Comparison of ENCODE assay signal across 8 mouse cellular contexts in the genomic region with DNA sequence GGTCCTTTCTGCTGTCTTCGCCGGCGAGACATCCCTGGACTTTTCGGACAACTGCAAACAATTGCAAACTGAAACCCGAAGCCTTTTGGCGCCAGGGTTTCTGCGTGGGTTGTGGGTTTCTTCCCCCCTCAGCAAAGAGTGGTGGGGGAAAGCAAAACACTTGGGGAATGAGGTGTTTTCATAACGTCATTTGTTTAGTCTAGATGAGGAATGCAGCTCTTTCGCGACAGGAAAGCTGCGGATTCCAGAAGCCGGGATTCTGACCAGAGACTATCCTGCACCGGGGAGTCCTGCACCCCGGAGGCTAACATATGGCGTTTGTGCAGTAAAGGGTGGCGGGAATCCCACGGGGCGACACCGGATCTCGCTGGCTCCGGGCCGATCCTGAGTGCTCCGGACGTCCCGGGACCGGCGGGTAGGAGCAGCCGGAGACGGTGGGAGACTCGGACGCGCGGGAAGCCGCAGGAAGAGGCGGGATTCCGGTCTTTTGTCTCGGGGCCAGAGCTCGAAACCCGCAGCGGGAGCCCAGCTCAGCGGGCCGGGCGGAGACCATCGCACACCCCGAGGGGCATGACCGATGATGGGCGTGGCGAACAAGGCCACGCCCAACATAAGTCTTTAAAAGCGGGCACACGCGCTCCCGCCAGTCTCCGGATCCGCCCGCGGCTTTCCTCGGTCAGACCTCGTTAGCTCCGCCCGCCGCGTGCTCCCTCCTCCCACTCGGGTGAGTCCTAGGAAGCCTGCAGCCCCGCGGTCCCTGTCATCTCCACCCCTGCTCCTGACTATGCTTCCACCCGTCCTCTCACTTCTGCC. TPM values are rescaled to one million over a fixed set of nuclear protein-coding genes. Genes with fewer than 3 reads are reported as not detected.
DNase-seq lines count a peak whose midpoint lies in the region; ATAC-seq and TF ChIP-seq lines count a peak whose summit lies in the region.

A gene (plus strand): TSS at position 259 of the 813 bp plus-strand sequence.

- no peak for TF ChIP-seq CTCF in brain, embryonic 14.5 days (IDR thresholded peaks at IDR 0.05; ENCODE audit: borderline replicate concordance, extremely low read depth, insufficient read depth, insufficient read length)
- no peak for TF ChIP-seq CTCF in liver, embryonic 14.5 days (IDR thresholded peaks at IDR 0.05; ENCODE audit: low read depth)
- TF ChIP-seq CTCF in stomach, postnatal 0 days (IDR thresholded peaks at IDR 0.05; ENCODE audit: low read depth), result no peak

- TF ChIP-seq POLR2A in brain, embryonic 14.5 days (IDR thresholded peaks at IDR 0.05; ENCODE audit: borderline replicate concordance, extremely low read depth, insufficient read depth, insufficient read length, poor library complexity, severe bottlenecking), result peak; percentile 85; the same call in 1 of the 2 replicates

- H3K9me3 ChIP-seq in erythroblast, embryonic 14.5 days (ENCODE audit: control insufficient read depth, low read length), result peaks cover 7% of the 10 kb centered on the region; the same call in 1 of the 2 replicates
- 0 out of 2 replicates have a peak, but pooled peaks cover 2% of the 10 kb centered on the region for H3K9me3 ChIP-seq in heart, embryonic 12.5 days (replicated peaks)
- peaks cover 3% of the 10 kb centered on the region; the same call in 1 of the 2 replicates for H3K9me3 ChIP-seq in kidney, embryonic 16.5 days (ENCODE audit: low read length)
- H3K9me3 ChIP-seq in liver, embryonic 14.5 days (ENCODE audit: control insufficient read depth, low read length), result no peaks in the 10 kb centered on the region
- no peaks in the 10 kb centered on the region for H3K9me3 ChIP-seq in stomach, postnatal 0 days (ENCODE audit: control insufficient read depth, low read length)

- H3K4me3 ChIP-seq in erythroblast, embryonic 14.5 days (replicated peaks), result peak within 1 kb of the TSS; percentile 61
- H3K4me3 ChIP-seq in heart, embryonic 12.5 days, result peak within 1 kb of the TSS; percentile 82
- peak within 1 kb of the TSS; percentile 62 for H3K4me3 ChIP-seq in kidney, embryonic 16.5 days (ENCODE audit: low read length)
- peak within 1 kb of the TSS; percentile 51 to 75 for H3K4me3 ChIP-seq in liver, embryonic 14.5 days (ENCODE audit: insufficient read depth in 1 of 2, low read depth in 2 of 2, low read length in 2 of 2)
- H3K4me3 ChIP-seq in stomach, postnatal 0 days (ENCODE audit: low read depth, low read length), result peak within 1 kb of the TSS; percentile 71

- WGBS in heart, embryonic 12.5 days, result under 1% methylated on average over 57 of the region's 67 CpGs
- under 1% methylated on average over 61 of the region's 67 CpGs for WGBS in kidney, embryonic 16.5 days
- WGBS in liver, embryonic 14.5 days (ENCODE audit: insufficient replicate concordance), result under 1% methylated on average over 67 of the region's 67 CpGs
- under 1% methylated on average over 63 of the region's 67 CpGs for WGBS in stomach, postnatal 0 days

- peaks cover 17% of the 10 kb centered on the region for H3K4me1 ChIP-seq in erythroblast, embryonic 14.5 days (ENCODE audit: control insufficient read depth)
- peaks cover 32% of the 10 kb centered on the region for H3K4me1 ChIP-seq in heart, embryonic 12.5 days (replicated peaks)
- H3K4me1 ChIP-seq in kidney, embryonic 16.5 days (ENCODE audit: insufficient read depth, low read length), result peaks cover 39% of the 10 kb centered on the region
- H3K4me1 ChIP-seq in liver, embryonic 14.5 days (replicated peaks; ENCODE audit: control insufficient read depth in 2 of 2, insufficient read depth in 2 of 2, low read length in 1 of 2), result peaks cover 2 to 12% of the 10 kb centered on the region in 2 experiments; a peak in 3 of 4 replicates
- H3K4me1 ChIP-seq in stomach, postnatal 0 days (replicated peaks; ENCODE audit: control insufficient read depth, insufficient read depth), result no peaks in the 10 kb centered on the region

- H3K27ac ChIP-seq in heart, embryonic 12.5 days (ENCODE audit: poor library complexity, severe bottlenecking), result peak within 1 kb of the TSS; percentile 97
- H3K27ac ChIP-seq in kidney, embryonic 16.5 days (ENCODE audit: low read length), result peak within 1 kb of the TSS; percentile 98
- H3K27ac ChIP-seq in liver, embryonic 14.5 days, result no peak within 1 kb of the TSS
- H3K27ac ChIP-seq in stomach, postnatal 0 days (replicated peaks), result peak within 1 kb of the TSS; percentile 96

- TF ChIP-seq EP300 in liver, embryonic 14.5 days (IDR thresholded peaks at IDR 0.05; ENCODE audit: low read depth), result no peak
- TF ChIP-seq EP300 in stomach, postnatal 0 days (optimal IDR thresholded peaks at IDR 0.05), result peak; percentile 75

- no peaks in the 10 kb centered on the region for H3K36me3 ChIP-seq in erythroblast, embryonic 14.5 days (ENCODE audit: control insufficient read depth)
- peaks cover 8% of the 10 kb centered on the region; the same call in 1 of the 2 replicates for H3K36me3 ChIP-seq in heart, embryonic 12.5 days
- no peaks in the 10 kb centered on the region for H3K36me3 ChIP-seq in kidney, embryonic 16.5 days (ENCODE audit: insufficient read depth, low read length)
- H3K36me3 ChIP-seq in liver, embryonic 14.5 days (replicated peaks; ENCODE audit: control insufficient read depth, insufficient read depth, low read depth), result no peaks in the 10 kb centered on the region
- H3K36me3 ChIP-seq in stomach, postnatal 0 days (ENCODE audit: control insufficient read depth, insufficient read depth, low read length), result no peaks in the 10 kb centered on the region

- H3K27me3 ChIP-seq in erythroblast, embryonic 14.5 days (ENCODE audit: control insufficient read depth), result peaks cover 43% of the 10 kb centered on the region
- no peaks in the 10 kb centered on the region for H3K27me3 ChIP-seq in heart, embryonic 12.5 days (replicated peaks)
- no peaks in the 10 kb centered on the region for H3K27me3 ChIP-seq in kidney, embryonic 16.5 days (ENCODE audit: insufficient read depth, low read length)
- peaks cover 13% of the 10 kb centered on the region for H3K27me3 ChIP-seq in liver, embryonic 14.5 days (ENCODE audit: control insufficient read depth, insufficient read depth, low read length)
- H3K27me3 ChIP-seq in stomach, postnatal 0 days (ENCODE audit: control insufficient read depth, insufficient read depth, low read length), result no peaks in the 10 kb centered on the region

- peak within 1 kb of the TSS; percentile 88 for H3K9ac ChIP-seq in heart, embryonic 12.5 days
- H3K9ac ChIP-seq in kidney, embryonic 16.5 days (replicated peaks; ENCODE audit: low read length), result peak within 1 kb of the TSS; percentile 92
- peak within 1 kb of the TSS; percentile 25 for H3K9ac ChIP-seq in liver, embryonic 14.5 days (replicated peaks)
- peak within 1 kb of the TSS; percentile 81 for H3K9ac ChIP-seq in stomach, postnatal 0 days (ENCODE audit: low read length)

- DNase-seq in brain, embryonic 14.5 days (ENCODE audit: low read depth), result peak; percentile 96
- peak; percentile 70 to 76 (median 72) for DNase-seq in liver, embryonic 14.5 days (ENCODE audit: low read depth in 3 of 3, low spot score in 3 of 3)
- peak; percentile 92 for DNase-seq in neural tube, embryonic 10.5 days (ENCODE audit: extremely low spot score, low spot score)
- peak; percentile 95 for DNase-seq in stomach, postnatal 0 days (ENCODE audit: low spot score)

- peak within 1 kb of the TSS; percentile 77 for H3K4me2 ChIP-seq in heart, embryonic 12.5 days
- peak within 1 kb of the TSS; percentile 79 for H3K4me2 ChIP-seq in kidney, embryonic 16.5 days (replicated peaks; ENCODE audit: low read depth, low read length)
- H3K4me2 ChIP-seq in liver, embryonic 14.5 days (ENCODE audit: low read depth), result peak within 1 kb of the TSS; percentile 72
- H3K4me2 ChIP-seq in stomach, postnatal 0 days (replicated peaks; ENCODE audit: low read depth), result peak within 1 kb of the TSS; percentile 89

- ATAC-seq in CD4-positive, CD25-positive, alpha-beta regulatory T cell, adult 4 months, result peak; percentile 87
- ATAC-seq in heart, embryonic 12.5 days (ENCODE audit: insufficient number of reproducible peaks, low FRiP score), result peak; percentile 89
- ATAC-seq in kidney, embryonic 16.5 days (ENCODE audit: low FRiP score, low TSS enrichment), result peak; percentile 95
- peak; percentile 94 for ATAC-seq in liver, embryonic 14.5 days (ENCODE audit: insufficient read depth)
- ATAC-seq in stomach, postnatal 0 days (ENCODE audit: low FRiP score, low TSS enrichment), result peak; percentile 89

RNA-seq across cellular contexts. Expression of the gene that starts here (rescaled TPM):
- 1 to 10 TPM; 3.1 to 7.4 TPM for polyA plus RNA-seq in CD4-positive, CD25-positive, alpha-beta regulatory T cell, adult 4 months (2017; shearing (Covaris generic))
- polyA plus RNA-seq in brain, embryonic 14.5 days (2012; rRNA removed), result 108 and 138 TPM in 2 replicates
- polyA plus RNA-seq in erythroblast, embryonic 14.5 days (2012), result 0.19 and 0.26 TPM in 2 replicates
- 351 and 398 TPM in 2 replicates for polyA plus RNA-seq in heart, embryonic 12.5 days (2016; fragmentation: Nextera tagmentation; extraction: Ambion mirVana)
- polyA plus RNA-seq in kidney, embryonic 16.5 days (2015; fragmentation: Nextera tagmentation; extraction: Ambion mirVana), result 210 and 244 TPM in 2 replicates
- 8.5 and 13.7 TPM in 2 replicates for polyA plus RNA-seq in liver, embryonic 14.5 days (2012; rRNA removed)
- polyA plus RNA-seq in liver, embryonic 14.5 days (2014; fragmentation: Nextera tagmentation; extraction: Ambion mirVana), result 14.8 and 15.1 TPM in 2 replicates
- 185 and 191 TPM in 2 replicates for polyA plus RNA-seq in stomach, postnatal 0 days (2015; fragmentation: Nextera tagmentation; extraction: Ambion mirVana)

Comparison
In these comparisons a context has a peak if more than half of its experiments do, and no peak if none do; other contexts are left out.
1. H3K9ac ChIP-seq: peak in every context shown above with its lines; median percentile 92 in kidney, embryonic 16.5 days; 88 in heart, embryonic 12.5 days; 81 in stomach, postnatal 0 days; 25 in liver, embryonic 14.5 days.